Mouse (Mus musculus): ENCODE data around the gene Shank3.

Gene Shank3

GRCm38 (mm10) chr15:89498961-89499688, at the start of gene Shank3:
Shank3 (plus strand) TSS chr15:89499623.
- DNase-seq (ENCODE audit: low spot score), result peak; percentile 44

DNA sequence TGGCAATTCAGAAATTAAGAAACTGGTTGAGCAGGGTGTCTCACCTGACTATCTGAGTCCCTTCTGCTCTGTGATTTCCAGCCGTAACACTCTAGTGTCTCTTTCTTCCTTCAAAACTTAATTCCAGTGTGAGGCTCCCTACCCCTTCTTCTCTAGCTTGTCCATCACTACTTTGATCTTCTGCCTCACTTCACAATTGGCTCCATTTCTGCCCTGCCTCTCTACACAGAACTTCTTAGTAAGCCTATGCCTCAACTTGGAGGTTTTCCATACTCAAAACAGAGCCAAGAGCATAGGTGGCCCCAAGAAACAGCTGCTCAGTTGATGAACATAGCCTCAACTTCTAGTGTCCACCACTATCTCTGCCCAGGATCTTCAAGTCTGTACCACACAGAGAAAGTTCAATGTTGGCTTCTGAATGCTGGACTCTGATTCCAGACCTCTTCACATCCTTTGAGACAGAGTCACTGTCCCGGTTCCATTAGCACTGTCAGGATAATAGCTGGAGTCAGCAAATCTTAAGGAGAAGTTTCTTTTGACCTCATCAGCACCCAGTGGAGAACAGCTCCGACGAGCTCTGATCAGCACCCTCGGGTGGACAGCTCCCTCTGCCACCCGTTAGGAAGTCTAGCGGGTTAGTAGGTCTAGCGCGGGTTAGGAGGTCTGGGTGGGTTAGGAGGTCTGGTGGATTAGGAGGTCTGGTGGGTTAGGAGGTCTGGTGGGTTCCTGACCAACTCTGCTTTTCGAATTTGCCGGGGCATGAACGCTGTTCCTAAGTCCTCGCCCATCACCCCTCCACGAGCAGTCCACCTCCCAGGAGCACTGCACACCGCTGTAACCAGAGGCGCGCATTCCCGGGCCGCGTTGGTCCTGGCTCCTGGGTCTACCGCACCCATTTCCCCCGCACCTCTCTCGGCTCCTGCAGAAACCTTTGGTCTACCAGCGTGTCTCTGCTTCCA, 46.2 kb upstream of the Shank3 start:
- peak; percentile 78 for DNase-seq (ENCODE audit: low spot score)

DNA sequence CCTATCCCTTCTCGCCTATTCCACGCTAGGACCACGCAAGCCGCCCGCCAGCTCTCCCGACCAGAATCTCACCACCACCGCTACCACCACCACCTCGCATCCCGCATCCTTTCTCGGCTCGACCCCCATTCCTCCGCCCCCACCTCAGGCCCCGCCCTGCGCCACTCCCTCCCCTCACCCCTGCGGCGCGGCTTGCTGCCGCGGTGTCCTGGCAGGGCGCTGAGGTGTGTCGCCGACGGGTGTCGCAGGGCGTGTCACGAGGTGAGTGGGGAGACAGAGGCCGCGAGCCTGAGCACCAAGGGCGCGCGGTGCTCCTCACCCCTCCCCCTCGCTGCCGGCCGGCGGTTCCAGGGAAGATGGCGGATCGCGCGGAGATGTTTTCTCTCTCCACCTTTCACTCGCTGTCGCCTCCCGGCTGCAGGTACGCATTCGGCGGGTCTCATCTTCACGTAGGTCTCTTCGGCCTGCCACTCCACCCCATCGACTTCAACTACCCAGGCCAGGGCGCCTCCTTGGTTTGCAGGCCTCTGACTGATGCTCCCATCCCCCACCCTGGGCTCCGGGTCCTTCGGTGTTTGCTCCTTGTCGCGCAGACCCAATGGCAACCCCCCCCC, 45.5 kb upstream of the Shank3 start, which contains the start of gene Mapk8ip2:
Mapk8ip2 (plus strand) TSS at position 49 of the 614 bp plus-strand sequence.
- peak; percentile 43 for DNase-seq (ENCODE audit: low spot score)

GRCm38 (mm10) chr15:89454857-89455256, 44.6 kb upstream of the Shank3 start:
- no peak for DNase-seq (ENCODE audit: low spot score)

DNA sequence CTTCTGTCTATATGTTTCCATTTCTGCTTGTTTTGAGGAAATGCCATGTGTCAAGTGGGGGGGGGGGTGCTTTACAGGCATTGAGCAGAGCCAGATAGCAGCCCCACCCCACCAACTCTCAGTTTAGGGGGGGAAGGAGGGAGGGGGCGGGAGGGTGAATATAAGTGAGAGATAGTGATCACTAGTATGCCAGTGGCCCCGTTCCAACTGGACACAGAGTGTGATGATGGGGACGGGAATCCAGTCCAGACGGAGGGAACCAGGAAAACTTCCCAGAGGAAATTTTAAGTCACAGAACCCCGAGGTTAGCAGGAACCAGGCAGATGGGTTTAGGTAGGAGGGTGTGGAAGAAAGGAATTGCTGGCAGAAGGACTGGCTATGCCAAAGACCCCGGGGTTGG, 43.8 kb upstream of the Shank3 start:
- no peak for DNase-seq (ENCODE audit: low spot score)

DNA sequence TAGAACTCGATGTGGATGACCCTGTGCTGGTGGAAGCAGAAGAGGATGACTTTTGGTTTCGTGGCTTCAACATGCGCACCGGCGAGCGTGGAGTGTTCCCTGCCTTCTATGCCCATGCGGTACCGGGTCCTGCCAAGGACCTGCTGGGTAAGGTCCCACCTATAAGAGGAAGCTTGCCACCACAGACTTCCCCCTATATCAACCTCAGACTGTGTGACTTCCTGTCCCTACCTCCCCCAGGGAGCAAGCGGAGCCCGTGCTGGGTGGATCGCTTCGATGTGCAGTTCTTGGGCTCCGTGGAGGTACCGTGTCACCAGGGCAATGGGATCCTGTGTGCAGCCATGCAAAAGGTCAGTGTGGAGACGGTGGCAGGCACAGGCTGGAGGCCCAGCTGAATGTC, 40.5 kb upstream of the Shank3 start:
- DNase-seq (ENCODE audit: low spot score), result no peak

DNA sequence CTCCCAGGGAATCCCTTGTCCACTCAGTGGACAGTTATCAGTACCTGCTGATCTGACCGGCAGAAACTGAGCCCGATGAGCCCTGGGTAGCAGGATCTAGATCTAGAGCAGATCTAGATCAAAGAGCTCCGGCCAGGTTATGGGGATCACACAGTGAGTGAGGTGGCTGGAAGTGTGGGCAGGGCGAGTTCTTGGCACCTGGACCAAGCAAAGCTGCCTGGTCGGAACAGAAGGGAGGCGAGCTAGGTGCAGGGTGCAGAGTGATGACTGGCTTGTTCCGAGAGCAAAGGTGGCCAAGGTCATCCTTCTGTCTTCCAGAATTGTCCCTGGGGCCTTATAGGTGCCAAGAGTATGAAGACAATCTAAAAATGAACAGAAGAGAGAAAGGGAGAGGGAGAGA, 39.6 kb upstream of the Shank3 start:
- no peak for DNase-seq (ENCODE audit: low spot score)

GRCm38 (mm10) chr15:89460298-89460697, 39.1 kb upstream of the Shank3 start:
- no peak for DNase-seq (ENCODE audit: low spot score)

DNA sequence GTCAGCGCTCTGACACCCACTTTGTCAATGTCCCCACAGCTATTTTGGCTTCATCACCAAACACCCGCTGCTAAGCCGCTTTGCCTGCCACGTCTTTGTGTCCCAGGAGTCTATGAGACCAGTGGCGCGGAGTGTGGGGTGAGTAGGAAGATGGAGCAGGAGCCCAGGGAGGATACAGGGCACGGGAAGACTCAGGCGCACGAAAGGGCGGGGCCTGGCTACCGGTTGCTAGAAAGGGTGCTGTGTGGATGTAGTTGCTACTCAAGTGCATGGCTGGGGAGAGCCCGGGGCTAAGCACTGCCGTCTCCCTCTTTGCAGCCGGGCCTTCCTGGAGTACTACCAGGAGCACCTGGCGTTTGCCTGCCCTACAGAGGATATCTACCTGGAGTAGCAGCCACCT, 38.1 kb upstream of the Shank3 start:
- no peak for DNase-seq (ENCODE audit: low spot score)

DNA sequence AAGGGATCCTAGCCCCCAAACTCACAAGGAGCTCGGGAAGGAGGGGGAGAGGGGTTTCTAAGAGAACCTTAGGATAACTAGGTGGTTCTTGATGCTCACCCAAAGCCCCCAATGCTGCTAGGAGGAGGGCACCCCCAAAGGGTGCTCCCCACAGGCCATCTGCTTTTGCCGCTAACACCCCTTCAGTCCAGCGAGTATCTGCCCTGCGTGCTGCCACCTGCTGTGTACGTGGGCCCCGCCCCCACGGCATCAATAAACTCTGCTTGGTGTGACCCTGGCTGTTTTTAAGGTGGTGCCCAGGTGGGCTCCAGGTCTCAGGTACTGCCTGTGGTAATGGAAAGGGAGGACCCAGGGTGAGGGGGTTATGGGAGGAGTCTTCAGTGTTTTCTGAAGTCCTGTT, 37.2 kb upstream of the Shank3 start:
- no peak for DNase-seq (ENCODE audit: low spot score)

DNA sequence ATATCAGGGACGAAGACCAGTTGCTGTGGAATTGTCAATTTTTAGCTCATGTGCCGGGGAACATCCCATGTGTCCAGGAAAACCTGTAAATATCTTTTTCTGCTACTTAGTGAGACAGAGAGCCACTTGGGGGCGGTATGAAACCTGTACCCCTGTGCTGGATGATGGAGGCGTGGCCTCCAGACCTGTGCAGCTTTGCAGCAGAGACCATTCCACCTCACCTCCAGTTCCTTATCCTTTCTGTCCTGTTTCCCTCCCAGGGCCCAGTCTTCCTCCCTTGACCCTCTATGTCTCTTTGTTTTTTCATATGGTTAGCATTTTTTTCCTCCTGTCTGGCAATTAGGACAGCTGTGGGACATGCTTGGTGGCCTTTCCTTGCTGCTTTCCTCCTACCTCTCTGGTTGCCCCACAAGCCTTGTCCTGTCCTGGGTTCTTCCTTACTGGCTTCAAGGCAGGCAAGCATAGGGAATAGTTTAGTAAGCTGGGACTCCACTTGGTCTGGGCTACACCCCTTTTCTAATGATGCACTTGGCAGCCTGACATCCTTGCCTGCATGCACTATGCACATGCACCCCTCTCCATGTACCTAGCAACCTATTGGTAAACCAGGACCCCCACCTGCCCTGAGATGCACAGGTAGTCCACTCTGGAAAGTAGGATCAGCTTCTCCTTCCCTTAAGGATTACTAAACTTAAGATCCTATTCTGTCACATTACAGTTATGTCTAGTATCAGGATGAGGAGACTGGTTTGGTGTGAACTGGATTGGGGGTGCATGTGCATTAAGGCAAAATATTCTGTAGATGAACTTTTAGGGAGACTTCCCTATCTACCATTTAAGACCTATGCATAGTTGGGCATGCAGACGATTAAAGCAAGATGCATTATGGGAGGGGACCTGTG, 35.8 kb upstream of the Shank3 start:
- DNase-seq (ENCODE audit: low spot score), result no peak

GRCm38 (mm10) chr15:89465052-89465451, 34.4 kb upstream of the Shank3 start:
- peak; percentile 36 for DNase-seq (ENCODE audit: low spot score)

DNA sequence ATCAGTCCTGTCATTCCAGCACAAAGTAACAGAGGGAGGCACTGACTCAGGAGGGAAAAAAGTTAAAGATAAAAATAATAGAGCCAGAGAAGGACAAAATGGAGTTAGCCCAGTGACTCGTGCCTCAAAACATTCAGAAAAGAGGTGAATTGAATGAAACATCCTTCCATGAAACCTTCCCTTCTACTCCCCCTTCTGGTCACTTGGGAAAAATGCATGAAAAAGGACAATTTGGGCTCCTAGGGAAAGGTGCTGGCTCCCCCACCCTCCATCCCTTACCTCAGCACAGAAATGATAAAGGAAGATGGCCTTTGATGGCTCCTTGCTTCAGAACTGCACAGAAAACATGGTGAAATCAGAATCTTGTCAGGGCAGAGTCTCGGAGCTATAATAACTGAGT, 30.8 kb upstream of the Shank3 start:
- DNase-seq (ENCODE audit: low spot score), result peak; percentile 77

DNA sequence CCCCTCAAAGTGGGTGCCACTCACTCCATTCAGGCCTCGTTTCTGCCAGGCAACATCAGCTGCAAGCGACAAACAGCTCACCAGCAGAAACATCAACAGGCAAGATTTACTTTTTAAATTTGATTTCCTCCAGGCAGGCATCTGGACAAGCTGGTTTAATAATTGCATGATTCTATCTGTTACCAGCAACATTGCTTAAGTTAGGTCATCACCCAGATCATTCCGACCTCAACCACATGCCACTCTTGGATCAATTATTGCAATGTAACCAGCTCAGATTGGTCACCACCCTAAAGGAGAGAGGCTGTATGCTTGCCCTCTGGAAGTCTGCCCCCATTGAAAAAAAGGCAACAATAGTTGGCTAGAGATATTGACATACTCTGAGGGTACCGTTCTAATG, 27.9 kb upstream of the Shank3 start:
- no peak for DNase-seq (ENCODE audit: low spot score)

- DNase-seq (ENCODE audit: low spot score), result no peak
These were observed 26.1 kb upstream of the Shank3 start for GRCm38 (mm10) chr15:89473370-89473769.

GRCm38 (mm10) chr15:89473921-89474320, 25.5 kb upstream of the Shank3 start:
- DNase-seq (ENCODE audit: low spot score), result no peak

GRCm38 (mm10) chr15:89474596-89475292, 24.7 kb upstream of the Shank3 start:
- DNase-seq (ENCODE audit: low spot score), result no peak

DNA sequence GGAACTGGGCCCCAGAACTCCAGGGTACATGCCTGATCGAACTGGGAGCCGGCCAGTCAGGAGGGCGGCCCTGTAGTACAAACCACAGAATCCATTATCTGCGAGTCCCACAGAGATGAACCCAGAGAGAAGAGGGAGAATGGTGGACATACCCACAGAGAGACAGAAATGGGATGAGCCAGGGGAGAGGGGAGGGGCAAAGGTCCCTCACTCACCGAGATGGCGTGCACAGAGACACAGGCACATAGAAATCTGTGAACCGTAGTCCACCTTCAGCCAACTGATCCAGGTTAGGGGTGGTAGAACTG, 24.2 kb upstream of the Shank3 start:
- DNase-seq (ENCODE audit: low spot score), result no peak

GRCm38 (mm10) chr15:89475611-89476474, 23.6 kb upstream of the Shank3 start:
- DNase-seq (ENCODE audit: low spot score), result peak; percentile 94

GRCm38 (mm10) chr15:89476475-89476815, 23.0 kb upstream of the Shank3 start:
- DNase-seq (ENCODE audit: low spot score), result no peak

Measured in embryo, embryonic 10.5 days (tissue).